Mouse (Mus musculus): ENCODE measurements around the gene Camsap3.
A peak's percentile ranks its signal among the peaks of the same experiment; 100 is the strongest.

The Camsap3 gene

GRCm38 (mm10) chr8:3599219-3599618 lies 12.1 kb downstream of the Camsap3 start:
- DNase-seq (ENCODE audit: extremely low spot score, low read depth, low spot score): no peak

DNA sequence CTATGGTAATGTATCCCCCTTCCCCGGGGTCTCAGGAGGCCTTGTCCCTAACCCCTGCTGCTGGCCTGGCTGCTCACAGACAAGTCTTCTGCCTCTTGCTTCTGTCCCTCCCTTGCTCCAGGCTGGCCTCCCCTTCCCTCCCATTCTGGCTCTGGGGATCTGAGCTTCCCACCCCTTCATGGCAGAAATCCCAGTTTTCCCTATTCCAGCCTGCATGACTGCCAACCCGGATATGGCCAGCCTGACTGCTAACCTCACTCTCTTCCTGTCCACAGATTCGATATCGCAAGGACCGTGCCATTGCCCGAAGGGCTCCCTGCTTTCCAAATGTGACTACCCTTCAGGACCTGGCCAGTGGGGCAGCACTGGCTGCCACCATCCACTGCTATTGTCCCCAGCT lies 13.3 kb downstream of the Camsap3 start:
- DNase-seq (ENCODE audit: extremely low spot score, low read depth, low spot score): no peak

DNA sequence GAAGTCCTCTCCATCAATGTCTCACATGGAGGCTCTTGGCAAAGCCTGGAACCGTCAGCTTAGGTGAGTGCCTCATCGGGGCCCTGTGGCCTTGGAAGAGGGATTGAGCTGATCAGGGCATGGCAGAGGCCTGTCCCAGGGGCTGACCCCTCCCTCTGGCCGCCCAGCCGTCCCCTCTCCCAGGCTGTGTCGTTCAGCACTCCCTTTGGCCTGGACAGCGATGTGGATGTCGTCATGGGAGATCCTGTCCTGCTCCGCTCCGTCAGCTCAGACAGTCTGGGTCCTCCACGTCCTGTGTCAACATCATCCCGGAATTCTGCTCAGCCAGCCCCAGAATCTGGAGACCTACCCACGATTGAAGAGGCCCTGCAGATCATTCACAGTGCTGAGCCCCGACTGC lies 16.3 kb downstream of the Camsap3 start:
- no peak for DNase-seq (ENCODE audit: extremely low spot score, low read depth, low spot score)

- no peak for DNase-seq (ENCODE audit: extremely low spot score, low read depth, low spot score)
These were observed 19.5 kb downstream of the Camsap3 start for GRCm38 (mm10) chr8:3606593-3606992.

GRCm38 (mm10) chr8:3607822-3608221 lies 20.7 kb downstream of the Camsap3 start:
- no peak for DNase-seq (ENCODE audit: extremely low spot score, low read depth, low spot score)

GRCm38 (mm10) chr8:3609046-3609815 lies 22.1 kb downstream of the Camsap3 start:
- no peak for DNase-seq (ENCODE audit: extremely low spot score, low read depth, low spot score)

GRCm38 (mm10) chr8:3609816-3610150 lies 22.7 kb downstream of the Camsap3 start:
- no peak for DNase-seq (ENCODE audit: extremely low spot score, low read depth, low spot score)

DNA sequence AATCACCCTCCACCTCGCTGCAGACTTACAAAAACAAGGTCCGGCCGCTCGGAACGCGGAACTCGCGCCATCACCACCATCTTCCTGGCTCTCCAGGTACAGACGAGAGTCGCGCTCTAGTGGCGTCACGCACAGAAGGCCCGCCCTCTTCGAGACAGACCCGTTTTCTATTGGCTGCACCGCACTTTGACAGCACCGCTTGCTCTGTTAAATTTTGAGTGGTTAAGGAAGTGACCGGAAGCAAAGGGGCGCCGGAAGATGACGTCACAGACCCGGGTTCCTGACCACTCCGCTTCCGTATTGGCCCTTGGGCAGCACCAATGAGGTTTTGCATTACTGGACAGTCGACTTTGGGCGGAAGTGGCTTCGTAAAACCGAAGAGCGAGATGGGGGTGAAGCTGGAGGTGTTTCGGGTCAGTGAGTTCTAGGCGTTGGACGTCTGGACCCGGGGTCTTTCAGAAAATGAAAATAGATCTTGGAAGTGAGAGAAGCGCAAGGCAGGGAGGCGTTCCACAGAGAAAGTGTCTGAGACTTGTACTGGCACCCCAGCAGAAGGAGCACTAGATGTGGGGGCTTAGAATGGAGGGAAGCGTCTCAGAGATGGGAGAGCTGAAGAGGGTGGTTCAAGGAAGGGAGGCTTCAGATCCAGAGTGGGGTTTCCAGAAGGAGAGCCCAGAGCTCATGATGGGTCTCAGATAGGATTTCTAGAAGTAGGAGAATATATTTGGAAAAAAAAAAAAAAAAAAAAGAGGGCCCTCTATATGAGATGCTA lies 34.3 kb downstream of the Camsap3 start, which contains the start of the genes Xab2 and Pet100:
Xab2 (minus strand) TSS at position 118 of the 772 bp plus-strand sequence.
Pet100 (plus strand) TSS at position 350 of the 772 bp plus-strand sequence.
- peak; percentile 100 for DNase-seq (ENCODE audit: extremely low spot score, low read depth, low spot score)

GRCm38 (mm10) chr8:3622119-3622518 lies 35.0 kb downstream of the Camsap3 start:
- DNase-seq (ENCODE audit: extremely low spot score, low read depth, low spot score): no peak

DNA sequence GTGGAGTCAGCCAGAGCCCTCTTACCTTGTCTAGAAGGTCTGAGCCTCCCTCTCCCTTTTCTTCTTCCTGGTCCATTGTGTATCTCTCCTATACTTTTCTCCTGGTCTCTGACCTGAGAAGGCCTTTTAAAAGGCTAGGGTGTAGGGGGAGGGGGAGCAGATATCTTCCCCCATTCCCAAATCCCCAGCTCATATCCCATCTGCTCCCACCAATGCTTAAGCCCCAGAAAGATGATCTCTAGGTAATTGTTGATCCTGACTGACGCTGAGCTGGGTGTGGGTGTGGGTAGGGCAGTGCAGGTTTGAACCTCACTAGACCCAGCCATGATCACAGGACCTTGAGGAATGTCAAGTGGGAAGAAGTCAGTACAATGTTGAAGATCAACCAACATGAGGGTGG lies 38.4 kb downstream of the Camsap3 start, which contains the start of gene Pcp2:
Pcp2 (minus strand) TSS at position 101 of the 400 bp plus-strand sequence.
- DNase-seq (ENCODE audit: extremely low spot score, low read depth, low spot score): no peak

DNA sequence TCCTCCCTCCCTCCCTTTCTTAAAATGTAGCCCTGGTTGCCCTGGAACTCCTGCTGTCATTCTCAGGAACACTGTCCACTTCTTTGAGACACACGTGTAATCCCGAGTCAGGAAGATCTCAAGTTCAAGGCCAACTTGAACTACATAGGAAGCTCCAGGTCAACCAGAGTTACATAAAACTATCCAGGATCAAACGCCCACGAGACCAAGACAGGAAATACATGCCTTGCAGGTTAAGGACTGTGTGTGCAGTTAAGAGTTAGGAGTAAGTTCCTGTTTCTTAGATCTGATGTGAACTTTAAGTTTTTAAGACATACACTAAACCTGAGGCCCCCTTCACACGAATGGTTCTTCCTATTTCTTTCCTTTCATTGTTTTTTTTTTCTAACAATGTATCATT lies 39.9 kb downstream of the Camsap3 start:
- no peak for DNase-seq (ENCODE audit: extremely low spot score, low read depth, low spot score)

DNA sequence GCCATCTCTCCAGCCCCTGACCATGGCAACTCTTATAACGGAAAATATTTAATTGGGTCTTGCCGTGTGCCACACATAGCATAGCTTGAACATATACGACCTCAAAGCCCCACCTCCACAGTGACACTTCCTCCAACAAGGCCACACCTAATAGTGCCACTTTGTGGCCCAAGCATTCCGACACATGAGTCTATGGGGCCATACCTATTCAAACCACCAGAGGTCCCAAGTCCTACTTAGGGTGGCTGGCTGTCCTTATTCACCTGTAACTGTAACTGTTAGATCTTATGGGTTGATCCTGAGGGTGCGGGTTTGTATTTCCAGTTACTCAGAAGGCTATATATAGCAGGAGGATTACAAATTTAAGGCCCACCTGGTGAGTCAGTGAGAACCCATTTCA lies 40.9 kb downstream of the Camsap3 start:
- no peak for DNase-seq (ENCODE audit: extremely low spot score, low read depth, low spot score)

- DNase-seq (ENCODE audit: extremely low spot score, low read depth, low spot score): no peak
These were observed 43.8 kb downstream of the Camsap3 start, which contains the start of gene Stxbp2 for GRCm38 (mm10) chr8:3630647-3631477. TSS of gene Stxbp2 (plus strand) at chr8:3630955.

- no peak for DNase-seq (ENCODE audit: extremely low spot score, low read depth, low spot score)
These were observed 44.4 kb downstream of the Camsap3 start for GRCm38 (mm10) chr8:3631478-3631875.

DNA sequence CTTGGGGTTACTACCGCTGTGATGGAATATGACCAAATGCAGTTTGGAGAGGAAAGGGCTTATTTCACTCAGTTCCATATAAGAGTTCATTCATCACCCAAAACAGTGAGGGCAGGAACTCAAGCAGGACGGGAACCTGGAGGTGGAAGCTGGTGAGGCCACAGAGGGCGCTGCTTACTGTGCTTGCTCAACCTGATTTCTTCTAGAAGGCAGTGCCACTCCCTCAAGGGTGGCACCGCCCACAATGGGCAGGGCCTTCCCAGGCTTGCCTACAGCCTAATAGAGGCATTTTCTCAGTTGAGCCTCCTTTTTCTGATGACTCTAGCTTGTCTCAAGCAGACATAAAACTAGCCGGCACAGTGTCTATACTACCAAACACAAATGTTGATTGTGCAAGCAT lies 58.7 kb downstream of the Camsap3 start:
- DNase-seq (ENCODE audit: extremely low spot score, low read depth, low spot score): no peak

GRCm38 (mm10) chr8:3646824-3647531 lies 59.9 kb downstream of the Camsap3 start:
- DNase-seq (ENCODE audit: extremely low spot score, low read depth, low spot score): no peak

DNA sequence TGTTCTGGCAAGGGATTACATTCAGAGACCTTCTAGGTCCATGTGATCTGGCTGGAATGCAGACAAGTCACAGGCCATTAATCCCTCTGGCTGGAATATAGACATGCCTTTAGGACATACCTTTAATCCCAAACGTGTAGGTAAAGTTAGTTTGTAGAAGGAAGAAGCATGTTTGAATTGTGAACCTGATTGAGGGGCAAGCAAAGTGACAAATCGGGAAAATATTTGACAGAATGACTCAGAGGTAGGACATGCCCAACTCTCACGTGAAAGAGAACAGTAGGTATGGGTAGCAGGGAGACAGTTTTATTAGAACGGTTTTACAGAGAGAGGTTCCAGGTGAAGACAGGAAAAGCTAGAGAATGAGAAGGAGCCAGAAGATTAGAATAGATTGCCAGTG lies 60.5 kb downstream of the Camsap3 start:
- no peak for DNase-seq (ENCODE audit: extremely low spot score, low read depth, low spot score)

DNA sequence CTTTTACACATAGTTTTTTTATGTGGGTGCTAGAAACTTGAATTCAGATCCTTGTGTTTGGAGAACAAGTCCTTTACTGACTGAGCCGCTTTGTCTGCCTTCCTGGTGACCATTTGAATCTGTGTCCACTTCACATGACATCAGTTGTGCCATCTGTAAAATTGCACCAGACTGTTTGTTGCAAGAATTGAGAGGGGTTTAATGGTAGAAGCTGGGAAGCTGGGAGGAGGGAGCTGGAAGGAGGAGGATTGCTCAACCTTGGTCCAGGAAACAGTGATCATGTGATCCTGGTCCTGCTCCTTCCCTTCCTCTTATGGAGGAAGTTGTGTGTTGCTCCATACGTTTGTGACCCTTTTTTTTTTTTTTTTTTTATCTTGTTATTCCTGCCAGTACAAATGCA lies 61.2 kb downstream of the Camsap3 start:
- no peak for DNase-seq (ENCODE audit: extremely low spot score, low read depth, low spot score)

- no peak for DNase-seq (ENCODE audit: extremely low spot score, low read depth, low spot score)
These were observed 61.9 kb downstream of the Camsap3 start for GRCm38 (mm10) chr8:3648990-3649389.

DNA sequence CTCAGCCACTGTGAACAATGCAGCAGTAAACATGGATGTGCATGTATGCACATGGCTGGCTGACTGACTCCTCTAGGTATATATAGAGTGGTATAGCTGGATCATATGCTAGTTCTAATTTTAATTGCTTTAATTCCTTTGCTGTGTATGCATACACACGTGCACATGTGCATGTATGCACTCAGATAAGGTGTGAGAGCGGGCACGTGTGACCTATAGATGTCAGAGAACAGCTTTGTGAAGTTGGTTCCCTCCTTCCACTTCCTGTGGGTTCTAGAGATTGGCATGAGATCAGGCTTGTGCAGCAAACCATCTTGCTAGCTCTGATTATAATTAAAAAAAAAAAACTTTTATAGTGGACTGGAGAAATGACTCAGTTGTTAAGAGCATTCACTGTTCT lies 65.8 kb downstream of the Camsap3 start:
- DNase-seq (ENCODE audit: extremely low spot score, low read depth, low spot score): no peak

All from hindlimb bud, embryonic 11.5 days (tissue).